Mouse (Mus musculus) left cerebral cortex, adult 8-10 months (tissue): ENCODE data around the gene Slc35e4. TPM values are rescaled to one million over a fixed set of nuclear protein-coding genes. Genes with fewer than 3 reads are reported as not detected.

Experiments
- DNase-seq, 2 experiments: peaks; one replicate each; pipeline ENCODE4 v3.0.0; 2022; ENCODE audit warnings: low spot score in 2 of 2
- total RNA-seq, 4 experiments: library from RNA; stranded (reverse); gene quantifications; 2 replicates each; pipeline ENCODE4 v1.2.4; 2022

The Slc35e4 gene
- total RNA-seq, 4 experiments from 2014 or later: 17.3 to 20.6 (median 19.9) TPM

GRCm38 (mm10) chr11:3864343-3864742, 50.1 kb downstream of the Slc35e4 start:
- DNase-seq: no peak

GRCm38 (mm10) chr11:3863454-3864112, 50.9 kb downstream of the Slc35e4 start, which contains the start of gene Osbp2:
Osbp2 (minus strand) TSS chr11:3863903.
- peak; percentile 65 to 71 for DNase-seq

- DNase-seq: no peak
Observed at GRCm38 (mm10) chr11:3862661-3863453, 51.6 kb downstream of the Slc35e4 start.

GRCm38 (mm10) chr11:3860361-3860760, 54.1 kb downstream of the Slc35e4 start:
- DNase-seq: no peak

GRCm38 (mm10) chr11:3859778-3860177, 54.7 kb downstream of the Slc35e4 start:
- DNase-seq: no peak

- DNase-seq: no peak
Observed at GRCm38 (mm10) chr11:3857902-3858301, 56.6 kb downstream of the Slc35e4 start.

Other genes starting within 250 kb of the Slc35e4 start
- gene Osbp2, start 50.8 kb downstream of the Slc35e4 start, total RNA-seq: 100 to 1,000 TPM; 105 to 126 (median 115) TPM
- under 1 TPM; 0.21 to 0.86 (median 0.57) TPM for gene 4921536K21Rik, start 19.6 kb downstream of the Slc35e4 start, total RNA-seq
- 10 to 100 TPM; 17.5 to 19.6 (median 18.1) TPM for gene Dusp18, start 19.4 kb downstream of the Slc35e4 start, total RNA-seq
- 10 to 100 TPM; 17.0 to 37.4 (median 23.1) TPM for gene Tcn2, start 17.5 kb upstream of the Slc35e4 start, total RNA-seq
- gene Pes1, start 49.3 kb upstream of the Slc35e4 start, total RNA-seq: 10 to 100 TPM; 38.5 to 47.9 (median 41.2) TPM
- not detected for gene 4930556J24Rik, start 62.1 kb upstream of the Slc35e4 start, total RNA-seq
- gene Gal3st1, start 69.0 kb upstream of the Slc35e4 start, total RNA-seq: 10 to 100 TPM; 11.1 to 12.4 (median 12.1) TPM
- 1 to 10 TPM in 1 of 4 experiments, under 1 TPM in 3; 0.23 to 1.0 (median 0.37) TPM for gene Sec14l4, start 116.8 kb upstream of the Slc35e4 start, total RNA-seq
- 1 to 10 TPM; 1.0 to 1.7 (median 1.4) TPM for gene Sec14l3, start 150.2 kb upstream of the Slc35e4 start, total RNA-seq
- 10 to 100 TPM; 67.7 to 84.0 (median 72.4) TPM for gene Mtfp1, start 180.8 kb upstream of the Slc35e4 start, total RNA-seq
- gene Sec14l2, start 208.8 kb upstream of the Slc35e4 start, total RNA-seq: 10 to 100 TPM; 35.3 to 36.8 (median 36.4) TPM
- gene Rnf215, start 220.5 kb upstream of the Slc35e4 start, total RNA-seq: 10 to 100 TPM; 24.8 to 35.0 (median 31.1) TPM
- gene Ccdc157, start 245.6 kb upstream of the Slc35e4 start, total RNA-seq: 10 to 100 TPM; 19.3 to 21.1 (median 19.9) TPM
- 10 to 100 TPM; 57.1 to 70.2 (median 61.6) TPM for gene Sf3a1, start 245.7 kb upstream of the Slc35e4 start, total RNA-seq